Mouse (Mus musculus): ENCODE results near the gene Kng2. TPM values are rescaled to one million over a fixed set of nuclear protein-coding genes. Genes with fewer than 3 reads are reported as not detected.
"Not testable (repeated sequence)": the region's sequence is repeated elsewhere in the genome, so short reads cannot be mapped to it uniquely, and the experiment has no call there.

Kng2 gene
- 0.93 and 1.1 TPM in 2 replicates for polyA plus RNA-seq (2016; fragmentation: Nextera tagmentation; extraction: Ambion mirVana)

DNA sequence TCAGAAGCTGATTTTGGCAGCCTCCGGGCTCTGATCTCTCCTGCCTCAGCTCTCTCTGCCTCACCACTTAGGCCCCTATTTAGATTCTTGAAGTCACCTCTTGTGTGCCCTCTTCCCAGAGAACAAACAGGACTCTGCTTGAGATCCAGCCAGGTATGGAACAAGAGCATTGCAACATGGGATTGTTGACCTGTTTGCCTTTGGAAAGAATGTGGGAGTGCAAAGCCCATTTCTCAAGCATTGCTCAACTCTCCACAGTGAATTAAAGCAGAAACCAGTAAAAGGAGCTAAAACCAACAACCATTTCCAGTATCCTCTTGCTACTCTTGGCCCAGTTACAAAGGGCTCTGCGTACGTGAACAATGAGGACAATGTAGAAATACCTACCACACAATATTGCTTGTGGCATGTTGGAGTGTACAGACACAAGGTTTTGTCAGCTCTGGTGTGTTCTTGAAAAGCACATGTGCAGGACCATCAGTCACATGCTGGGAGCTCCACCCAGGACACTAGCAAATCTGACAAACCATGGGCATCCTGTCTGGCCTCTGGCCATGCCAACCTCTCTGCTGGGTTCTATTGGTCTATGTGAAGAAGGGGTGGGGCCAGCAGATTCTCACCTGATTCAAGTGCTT lies at the start of gene Kng2:
TSS of gene Kng2 (minus strand) at position 517 of the 635 bp plus-strand sequence.
- H3K27ac ChIP-seq; H3K36me3 ChIP-seq; H3K27me3 ChIP-seq (replicated peaks); ATAC-seq; H3K4me3 ChIP-seq; H3K9me3 ChIP-seq (replicated peaks); H3K4me2 ChIP-seq; H3K4me1 ChIP-seq; H3K9ac ChIP-seq: not testable (repeated sequence)
- 77% methylated on average over 3 of the region's 3 CpGs for WGBS (ENCODE audit: insufficient replicate concordance)

- H3K27ac ChIP-seq; H3K9ac ChIP-seq; H3K4me3 ChIP-seq; H3K4me2 ChIP-seq; H3K4me1 ChIP-seq; H3K36me3 ChIP-seq; ATAC-seq; H3K9me3 ChIP-seq (replicated peaks); H3K27me3 ChIP-seq (replicated peaks): not testable (repeated sequence)
- WGBS (ENCODE audit: insufficient replicate concordance): 60% methylated on average over 6 of the region's 6 CpGs
Measured at GRCm38 (mm10) chr16:23077516-23077915, 48.2 kb upstream of the Kng2 start.

- H3K27me3 ChIP-seq (replicated peaks); H3K27ac ChIP-seq; H3K9me3 ChIP-seq (replicated peaks); H3K36me3 ChIP-seq; H3K4me2 ChIP-seq; H3K9ac ChIP-seq; H3K4me1 ChIP-seq; ATAC-seq; H3K4me3 ChIP-seq: not testable (repeated sequence)
- 64% methylated on average over 5 of the region's 5 CpGs for WGBS (ENCODE audit: insufficient replicate concordance)
Measured at GRCm38 (mm10) chr16:23060781-23061325, 31.6 kb upstream of the Kng2 start.

- H3K4me3 ChIP-seq, H3K4me1 ChIP-seq: not testable (repeated sequence)
Measured at GRCm38 (mm10) chr16:23059630-23060029, 30.3 kb upstream of the Kng2 start.

DNA sequence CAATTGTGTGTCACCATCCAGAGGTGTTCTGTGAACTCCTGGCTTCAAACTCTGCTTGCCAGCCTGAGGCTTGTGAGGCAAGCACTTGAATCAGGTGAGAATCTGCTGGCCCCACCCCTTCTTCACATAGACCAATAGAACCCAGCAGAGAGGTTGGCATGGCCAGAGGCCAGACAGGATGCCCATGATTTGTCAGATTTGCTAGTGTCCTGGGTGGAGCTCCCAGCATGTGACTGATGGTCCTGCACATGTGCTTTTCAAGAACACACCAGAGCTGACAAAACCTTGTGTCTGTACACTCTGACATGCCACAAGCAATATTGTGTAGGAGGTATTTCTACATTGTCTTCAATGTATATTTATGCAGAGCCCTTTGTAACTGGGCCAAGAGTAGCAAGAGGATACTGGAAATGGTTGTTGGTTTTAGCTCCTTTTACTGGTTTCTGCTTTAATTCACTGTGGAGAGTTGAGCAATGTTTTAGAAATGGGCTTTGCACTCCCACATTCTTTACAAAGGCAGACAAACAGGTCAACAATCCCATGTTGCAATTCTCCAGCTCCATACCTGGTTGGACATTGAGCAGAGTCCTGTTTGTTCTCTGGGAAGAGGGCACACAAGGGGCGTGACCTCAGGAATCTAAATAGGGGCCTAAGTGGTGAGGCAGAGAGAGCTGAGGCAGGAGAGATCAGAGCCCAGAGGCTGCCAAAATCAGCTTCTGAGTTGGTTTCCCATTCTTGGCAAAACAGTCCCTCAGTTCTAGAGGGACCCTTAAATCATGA lies 28.6 kb upstream of the Kng2 start, which contains the start of gene Kng1:
TSS of gene Kng1 (plus strand) at position 198 of the 780 bp plus-strand sequence.
- H3K4me2 ChIP-seq: peak within 1 kb of the TSS; percentile 15; the same call in 1 of the 2 replicates
- H3K9me3 ChIP-seq (replicated peaks); H3K4me1 ChIP-seq; H3K36me3 ChIP-seq; H3K27me3 ChIP-seq (replicated peaks); H3K27ac ChIP-seq: not testable (repeated sequence)
- 57% methylated on average over 1 of the region's 1 CpGs for WGBS (ENCODE audit: insufficient replicate concordance)
- H3K4me3 ChIP-seq: peak within 1 kb of the TSS; percentile 20
- peak within 1 kb of the TSS; percentile 41; the same call in 1 of the 2 replicates for H3K9ac ChIP-seq
- ATAC-seq: peak; percentile 68

More at GRCm38 (mm10) chr16:23059630-23060029, 30.3 kb upstream of the Kng2 start:
- H3K36me3 ChIP-seq; H3K9me3 ChIP-seq (replicated peaks); H3K27me3 ChIP-seq (replicated peaks); ATAC-seq; H3K9ac ChIP-seq; H3K27ac ChIP-seq: not testable (repeated sequence)
- H3K4me2 ChIP-seq: peak overlapping the region; percentile 36; the same call in 1 of the 2 replicates
- WGBS (ENCODE audit: insufficient replicate concordance): 46% methylated on average over 4 of the region's 4 CpGs

- no peaks in the 10 kb centered on the region for H3K36me3 ChIP-seq
- WGBS (ENCODE audit: insufficient replicate concordance): 49% methylated on average over 5 of the region's 5 CpGs
- H3K27me3 ChIP-seq (replicated peaks): 0 out of 2 replicates have a peak, but pooled peaks cover 7% of the 10 kb centered on the region
- H3K27ac ChIP-seq: no peak overlapping the region
- no peak overlapping the region for H3K4me3 ChIP-seq
- H3K4me2 ChIP-seq: no peak overlapping the region
- no peak for ATAC-seq
- H3K9ac ChIP-seq: no peak overlapping the region
- no peaks in the 10 kb centered on the region for H3K9me3 ChIP-seq (replicated peaks)
- H3K4me1 ChIP-seq: no peaks in the 10 kb centered on the region
Measured at GRCm38 (mm10) chr16:23046319-23046718, 17.0 kb upstream of the Kng2 start.

DNA sequence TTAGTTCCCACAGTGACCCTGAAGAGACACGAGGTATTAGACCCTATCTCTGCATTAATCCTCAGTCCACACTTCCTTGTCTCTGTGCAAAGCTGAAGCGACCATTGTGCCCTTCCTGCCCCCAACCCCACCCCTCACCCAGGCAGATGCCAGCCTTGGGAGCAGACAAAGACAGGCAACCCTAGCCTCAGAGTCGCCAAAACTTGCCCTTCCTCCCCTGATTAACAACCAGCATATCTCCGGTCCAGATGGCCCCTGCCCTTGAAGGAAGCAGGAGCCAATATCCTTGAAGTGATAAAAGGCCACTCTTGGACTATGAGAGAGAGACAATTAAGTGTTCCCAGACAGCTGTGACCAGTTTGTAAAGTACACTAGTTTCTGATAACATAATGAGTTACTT lies 11.6 kb upstream of the Kng2 start:
- no peaks in the 10 kb centered on the region for H3K27me3 ChIP-seq (replicated peaks)
- no peak for ATAC-seq
- WGBS (ENCODE audit: insufficient replicate concordance): 40% methylated on average over 4 of the region's 4 CpGs

DNA sequence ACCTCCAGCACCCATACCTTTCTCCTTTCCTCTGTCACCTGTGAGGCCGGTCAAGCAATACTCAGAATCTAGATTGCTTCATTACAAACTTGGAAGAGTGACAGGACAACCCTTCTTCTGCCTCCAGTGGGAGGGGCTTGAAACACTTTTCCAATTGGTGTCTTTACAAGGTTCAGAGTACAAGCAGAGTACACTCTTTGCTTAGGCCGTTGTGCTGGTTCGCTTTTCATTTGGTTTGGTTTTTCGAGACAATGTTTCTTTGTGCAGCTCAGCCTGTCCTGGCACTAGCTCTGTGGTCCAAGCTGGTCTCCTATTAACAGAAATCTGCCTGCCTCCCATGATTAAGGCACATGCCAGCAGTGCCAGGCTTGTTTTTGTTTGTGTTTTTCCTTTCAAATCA lies 10.0 kb upstream of the Kng2 start:
- Histone ChIP-seq H3K36me3 (no peaks in the 10 kb centered on the region), H3K4me1 (no peaks in the 10 kb centered on the region), H3K27ac (no peak overlapping the region), H3K9ac (no peak overlapping the region), H3K4me2 (no peak overlapping the region), H3K9me3 (replicated peaks) (no peaks in the 10 kb centered on the region), H3K27me3 (replicated peaks) (no peaks in the 10 kb centered on the region), H3K4me3 (no peak overlapping the region)
- WGBS (ENCODE audit: insufficient replicate concordance): 87% methylated on average over 4 of the region's 4 CpGs
- ATAC-seq: no peak

More for the DNA sequence above, 11.6 kb upstream of the Kng2 start:
- Histone ChIP-seq H3K4me1 (no peaks in the 10 kb centered on the region), H3K9me3 (replicated peaks) (no peaks in the 10 kb centered on the region), H3K27ac (no peak overlapping the region), H3K4me3 (no peak overlapping the region), H3K36me3 (no peaks in the 10 kb centered on the region), H3K9ac (no peak overlapping the region), H3K4me2 (no peak overlapping the region)

- no peaks in the 10 kb centered on the region for H3K4me1 ChIP-seq
- 66% methylated on average over 7 of the region's 7 CpGs for WGBS (ENCODE audit: insufficient replicate concordance)
- no peaks in the 10 kb centered on the region for H3K36me3 ChIP-seq
- H3K4me2 ChIP-seq: no peak overlapping the region
- no peaks in the 10 kb centered on the region for H3K27me3 ChIP-seq (replicated peaks)
- no peak for ATAC-seq
- no peak overlapping the region for H3K9ac ChIP-seq
- H3K9me3 ChIP-seq (replicated peaks): no peaks in the 10 kb centered on the region
- H3K27ac ChIP-seq: no peak overlapping the region
- no peak overlapping the region for H3K4me3 ChIP-seq
Measured at GRCm38 (mm10) chr16:23037744-23038143, 8.5 kb upstream of the Kng2 start.

DNA sequence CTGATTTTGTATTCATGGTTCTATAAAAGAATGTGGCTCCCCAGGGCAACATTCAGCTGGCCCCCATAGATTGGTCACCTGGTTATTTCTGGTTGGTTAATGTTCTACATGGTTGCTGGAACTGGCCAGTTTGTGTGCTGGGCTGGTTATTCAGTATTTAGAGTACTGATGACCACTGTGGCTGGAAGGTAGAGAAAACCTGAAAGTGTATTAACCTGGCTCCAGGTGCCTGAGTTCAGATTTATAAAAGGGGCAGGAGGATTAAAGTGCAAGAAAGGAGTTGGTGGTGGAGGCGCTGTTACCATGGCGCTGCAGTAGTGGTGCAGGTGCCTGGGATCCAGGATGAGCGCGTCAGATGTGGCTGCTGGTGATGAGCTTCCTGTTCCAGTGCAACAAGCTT lies 4.4 kb upstream of the Kng2 start:
- Histone ChIP-seq H3K36me3 (no peaks in the 10 kb centered on the region), H3K4me2 (no peak overlapping the region), H3K9me3 (replicated peaks) (no peaks in the 10 kb centered on the region), H3K27ac (no peak overlapping the region), H3K27me3 (replicated peaks) (no peaks in the 10 kb centered on the region), H3K4me3 (no peak overlapping the region), H3K9ac (no peak overlapping the region), H3K4me1 (no peaks in the 10 kb centered on the region)
- WGBS (ENCODE audit: insufficient replicate concordance): 77% methylated on average over 4 of the region's 4 CpGs
- ATAC-seq: no peak

GRCm38 (mm10) chr16:23030673-23031435 lies 1.6 kb upstream of the Kng2 start:
- WGBS (ENCODE audit: insufficient replicate concordance): 63% methylated on average over 5 of the region's 5 CpGs

More at GRCm38 (mm10) chr16:23030673-23031435, 1.6 kb upstream of the Kng2 start:
- H3K9me3 ChIP-seq (replicated peaks): no peaks in the 10 kb centered on the region
- no peaks in the 10 kb centered on the region for H3K4me1 ChIP-seq
- H3K4me3 ChIP-seq: no peak overlapping the region
- H3K27ac ChIP-seq: no peak overlapping the region
- ATAC-seq: no peak
- no peak overlapping the region for H3K4me2 ChIP-seq
- no peak overlapping the region for H3K9ac ChIP-seq
- no peaks in the 10 kb centered on the region for H3K27me3 ChIP-seq (replicated peaks)
- H3K36me3 ChIP-seq: no peaks in the 10 kb centered on the region

Measured in liver, embryonic 12.5 days (tissue).